Mouse (Mus musculus) kidney, postnatal 14 days (tissue): ENCODE data around the gene Nrp2.
A peak's percentile ranks its signal among the peaks of the same experiment; 100 is the strongest.

Source experiments
- DNase-seq: peaks from one replicate; pipeline ENCODE4 v3.0.0; 2022; ENCODE audit warnings: mixed read lengths

Nrp2 gene

GRCm38 (mm10) chr1:62786255-62786654 lies 83.2 kb downstream of the Nrp2 start:
- peak; percentile 71 for DNase-seq

- DNase-seq = no peak
Observed at GRCm38 (mm10) chr1:62787546-62787945, 84.5 kb downstream of the Nrp2 start.

DNA sequence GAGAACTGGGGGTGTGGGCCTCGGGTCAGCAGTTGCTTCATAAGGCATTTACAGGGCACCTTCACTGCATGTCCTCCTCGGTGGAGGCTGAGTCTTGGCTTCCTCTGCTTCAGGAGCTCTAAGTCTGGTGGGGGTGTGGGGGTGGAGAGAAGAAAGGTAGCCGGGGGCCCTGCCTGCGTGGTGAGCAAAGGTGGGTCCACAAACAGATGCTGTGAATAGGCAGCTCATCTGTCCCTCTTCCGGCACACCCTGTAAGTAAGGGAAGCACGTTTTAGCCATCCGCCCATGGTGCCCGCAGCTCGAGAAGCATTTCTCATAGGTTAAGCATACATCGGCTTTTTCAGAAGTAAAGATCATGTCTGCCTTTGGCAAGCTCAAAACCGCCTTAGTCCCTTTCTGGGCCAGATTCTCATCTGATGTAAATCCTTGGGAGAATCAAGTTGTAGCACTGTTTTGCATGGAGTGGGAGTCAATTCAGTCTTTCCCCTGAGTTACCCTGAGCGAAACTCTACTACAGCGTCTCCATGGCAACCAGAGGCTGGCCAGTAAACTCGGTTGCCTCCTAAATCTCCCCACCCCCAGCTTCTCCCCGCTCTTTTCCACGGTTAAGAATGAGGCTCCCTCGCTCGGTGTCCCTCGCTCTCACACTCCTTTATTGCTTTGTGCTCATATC lies 91.3 kb downstream of the Nrp2 start:
- DNase-seq = peak; percentile 36

GRCm38 (mm10) chr1:62794896-62795255 lies 91.8 kb downstream of the Nrp2 start:
- no peak for DNase-seq

DNA sequence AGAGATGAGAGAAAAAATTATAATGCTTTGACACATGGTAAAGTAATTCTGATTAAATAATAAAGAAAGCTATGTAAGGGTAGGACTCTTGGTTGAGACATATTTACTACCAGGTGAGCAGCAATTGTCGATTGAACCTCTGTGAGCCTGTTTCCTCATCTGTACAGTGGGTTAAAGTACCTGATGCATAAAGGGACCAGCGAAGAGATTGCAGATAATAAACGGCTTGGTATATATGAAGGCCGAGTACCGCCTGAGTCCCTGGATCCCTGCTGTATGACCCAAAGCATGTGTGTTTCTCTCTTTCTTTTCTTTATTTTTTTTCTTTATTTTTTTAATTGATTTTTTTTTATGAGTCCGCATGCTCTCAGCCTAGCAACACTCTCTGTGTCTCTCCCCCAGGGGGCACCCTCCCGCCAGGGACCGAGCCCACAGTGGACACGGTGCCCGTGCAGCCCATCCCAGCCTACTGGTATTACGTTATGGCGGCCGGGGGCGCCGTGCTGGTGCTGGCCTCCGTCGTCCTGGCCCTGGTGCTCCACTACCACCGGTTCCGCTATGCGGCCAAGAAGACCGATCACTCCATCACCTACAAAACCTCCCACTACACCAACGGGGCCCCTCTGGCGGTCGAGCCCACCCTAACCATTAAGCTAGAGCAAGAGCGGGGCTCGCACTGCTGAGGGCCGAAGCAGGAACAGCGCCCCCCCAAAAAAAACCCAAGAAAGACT lies 92.4 kb downstream of the Nrp2 start:
- DNase-seq = peak; percentile 71

- DNase-seq = no peak
Observed at GRCm38 (mm10) chr1:62796038-62796647, 93.1 kb downstream of the Nrp2 start.

DNA sequence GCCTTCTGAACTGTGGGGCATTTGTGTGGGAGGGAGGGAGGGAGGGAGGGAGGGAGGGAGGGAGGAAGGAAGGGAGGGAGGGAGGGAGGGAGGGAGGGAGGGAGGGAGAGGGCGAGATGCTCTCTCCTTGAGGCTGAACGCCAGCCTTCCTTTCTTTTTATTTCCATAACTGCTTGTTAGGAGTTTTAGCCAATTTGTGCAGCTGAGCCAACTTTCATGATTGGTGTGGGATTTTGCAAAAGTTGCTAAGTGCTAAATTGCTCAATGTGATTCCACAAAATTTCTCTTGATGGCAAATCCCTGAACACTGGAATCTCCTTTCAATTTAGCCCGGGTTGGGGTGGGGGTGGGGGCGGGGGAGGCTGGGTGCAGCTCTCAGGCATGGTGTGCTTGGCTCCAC lies 96.3 kb downstream of the Nrp2 start:
- DNase-seq = no peak

DNA sequence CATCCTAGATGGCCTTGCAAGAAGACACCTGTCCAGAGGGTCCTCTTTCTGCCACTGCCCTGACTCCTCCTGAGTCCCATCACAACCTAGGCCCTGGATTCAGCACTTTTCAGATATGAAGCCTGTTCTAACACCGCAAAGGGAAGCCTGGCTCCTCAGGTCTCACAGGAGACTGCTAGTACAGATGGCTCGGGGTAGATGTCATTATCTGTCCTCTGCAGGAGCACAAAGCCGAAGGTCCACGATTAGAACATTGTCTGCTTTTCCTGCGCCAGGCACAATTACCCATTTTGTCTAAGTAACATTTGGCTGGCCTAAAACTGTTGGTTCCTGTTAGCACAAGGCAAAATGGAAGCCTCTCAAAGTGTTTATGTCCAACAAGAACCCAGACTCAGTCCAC lies 97.3 kb downstream of the Nrp2 start:
- DNase-seq = no peak

DNA sequence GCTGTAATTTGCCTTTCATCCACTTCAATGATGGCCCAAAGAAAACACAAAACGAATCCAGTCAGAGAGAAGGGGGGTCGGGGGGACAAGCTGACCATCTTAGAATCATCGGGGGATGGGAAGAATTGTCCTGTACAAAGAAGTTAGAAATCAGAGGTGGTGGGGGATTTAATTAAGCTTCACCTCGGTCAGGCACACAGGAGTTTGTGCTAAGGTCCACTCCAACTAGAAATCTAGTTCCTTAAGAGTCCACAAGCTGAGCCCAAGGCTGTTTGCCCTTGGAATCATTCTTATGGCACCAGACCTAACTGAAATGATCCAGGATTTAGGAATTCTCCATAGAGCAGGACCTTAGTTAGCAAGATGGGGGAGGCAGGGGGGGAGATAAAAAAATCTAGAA lies 98.3 kb downstream of the Nrp2 start:
- DNase-seq = no peak

GRCm38 (mm10) chr1:62801842-62802241 lies 98.8 kb downstream of the Nrp2 start:
- DNase-seq = no peak

GRCm38 (mm10) chr1:62803544-62803943 lies 100.5 kb downstream of the Nrp2 start:
- DNase-seq = no peak

GRCm38 (mm10) chr1:62806014-62806413 lies 102.9 kb downstream of the Nrp2 start:
- no peak for DNase-seq

DNA sequence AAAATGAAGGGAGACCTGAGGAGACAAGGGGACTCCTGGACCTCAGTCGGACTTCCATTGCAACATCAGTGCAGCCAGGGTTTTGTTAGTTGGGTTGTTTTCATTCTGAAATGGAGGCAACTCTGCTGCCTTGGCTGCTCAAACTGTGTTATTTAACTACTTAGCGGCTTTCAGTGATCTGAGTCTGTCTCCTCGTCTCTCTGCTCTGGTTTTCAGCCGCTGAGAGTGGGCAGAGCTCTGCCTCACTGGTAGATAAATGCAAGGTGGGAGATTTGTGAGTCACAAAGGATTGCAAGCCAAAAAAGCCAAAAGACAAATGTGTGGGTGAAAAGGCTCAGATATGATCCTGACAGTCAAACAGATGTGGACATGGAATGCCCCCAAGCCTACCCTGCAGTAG lies 105.3 kb downstream of the Nrp2 start:
- DNase-seq = no peak

- no peak for DNase-seq
Observed at GRCm38 (mm10) chr1:62809601-62810228, 106.6 kb downstream of the Nrp2 start.

GRCm38 (mm10) chr1:62811141-62811540 lies 108.1 kb downstream of the Nrp2 start:
- no peak for DNase-seq

DNA sequence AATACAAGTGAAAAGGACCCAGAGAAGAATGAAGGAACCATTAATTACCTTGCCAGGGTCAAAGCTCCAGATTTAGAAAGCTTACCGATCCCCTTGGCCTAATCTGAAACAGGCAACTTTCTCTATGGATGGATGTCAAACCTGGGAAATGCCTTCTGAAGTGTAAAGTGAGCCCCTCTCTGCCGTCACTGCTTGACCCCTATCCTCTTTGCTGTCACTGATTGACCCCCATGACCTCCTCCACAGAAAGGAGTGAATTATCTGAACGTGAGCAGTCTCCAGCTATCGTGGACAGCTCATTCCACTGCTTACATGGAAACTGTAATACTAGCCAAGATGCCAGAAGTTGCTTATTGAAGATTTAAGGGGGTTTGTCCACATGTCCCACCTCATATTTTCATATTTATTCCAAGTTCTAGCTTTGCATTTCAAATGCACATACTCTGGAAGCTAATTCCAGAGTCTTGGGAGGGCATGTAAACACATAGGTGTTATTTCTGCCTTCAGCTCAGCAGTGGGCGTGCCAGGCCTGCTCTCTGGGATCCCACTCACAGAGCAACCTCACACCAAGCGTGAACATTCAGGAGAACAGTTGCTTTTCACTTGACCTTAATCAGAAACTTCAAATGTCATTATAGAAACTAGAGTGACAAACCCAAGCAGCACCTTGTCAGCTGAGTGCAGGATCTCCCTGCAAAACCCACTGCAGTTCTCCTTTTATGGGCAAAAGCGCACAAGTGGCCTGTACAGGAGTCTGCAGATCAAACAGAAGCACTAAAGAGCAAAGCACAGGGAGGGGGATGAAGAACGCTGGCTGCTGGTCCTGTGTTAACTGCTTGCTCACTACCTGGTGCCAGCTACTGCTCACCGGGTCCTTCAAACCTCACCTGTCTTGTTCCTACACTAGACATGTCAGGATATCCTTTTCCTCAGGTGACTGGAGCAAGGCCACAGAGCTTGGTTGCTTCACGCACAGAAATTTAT lies 109.9 kb downstream of the Nrp2 start:
- no peak for DNase-seq

DNA sequence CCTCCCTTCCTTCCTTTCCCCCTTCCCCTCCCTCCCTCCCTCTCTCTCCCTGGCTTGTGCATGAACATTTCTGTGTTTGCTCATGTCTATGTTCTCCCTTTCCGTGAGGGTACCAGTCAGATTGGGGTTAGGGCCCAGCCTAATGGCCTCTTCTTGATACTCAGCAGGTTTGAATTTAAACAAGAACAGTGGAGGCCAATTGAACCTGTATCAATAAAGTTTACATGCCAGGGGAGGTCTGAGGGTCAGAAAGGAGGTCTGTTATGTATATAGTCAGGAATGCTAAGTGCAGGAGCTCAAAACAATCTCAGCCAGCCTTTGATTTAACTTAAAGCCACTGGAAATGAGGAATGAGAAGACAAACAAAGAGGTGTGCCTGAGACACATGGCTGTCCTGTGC lies 110.9 kb downstream of the Nrp2 start:
- no peak for DNase-seq

- DNase-seq = no peak
Observed at GRCm38 (mm10) chr1:62817566-62817965, 114.5 kb downstream of the Nrp2 start.

DNA sequence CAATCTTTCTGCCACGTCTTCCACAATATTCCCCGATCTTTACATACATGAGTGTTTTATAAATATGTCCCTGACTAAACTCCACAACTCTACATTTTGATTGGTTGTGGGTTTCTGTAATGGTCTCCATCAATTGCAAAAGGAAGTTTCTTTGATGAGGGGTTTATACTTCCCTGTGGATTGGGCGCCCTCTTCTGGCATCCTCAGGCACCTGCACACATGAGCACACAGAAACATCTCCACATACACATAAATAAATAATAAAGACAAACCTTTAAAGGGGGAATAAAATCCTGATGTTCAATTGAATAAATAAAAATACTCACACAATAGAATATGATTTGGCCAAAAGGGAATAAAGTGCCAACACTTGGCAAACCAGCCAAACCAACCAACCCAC lies 117.1 kb downstream of the Nrp2 start:
- DNase-seq = no peak

DNA sequence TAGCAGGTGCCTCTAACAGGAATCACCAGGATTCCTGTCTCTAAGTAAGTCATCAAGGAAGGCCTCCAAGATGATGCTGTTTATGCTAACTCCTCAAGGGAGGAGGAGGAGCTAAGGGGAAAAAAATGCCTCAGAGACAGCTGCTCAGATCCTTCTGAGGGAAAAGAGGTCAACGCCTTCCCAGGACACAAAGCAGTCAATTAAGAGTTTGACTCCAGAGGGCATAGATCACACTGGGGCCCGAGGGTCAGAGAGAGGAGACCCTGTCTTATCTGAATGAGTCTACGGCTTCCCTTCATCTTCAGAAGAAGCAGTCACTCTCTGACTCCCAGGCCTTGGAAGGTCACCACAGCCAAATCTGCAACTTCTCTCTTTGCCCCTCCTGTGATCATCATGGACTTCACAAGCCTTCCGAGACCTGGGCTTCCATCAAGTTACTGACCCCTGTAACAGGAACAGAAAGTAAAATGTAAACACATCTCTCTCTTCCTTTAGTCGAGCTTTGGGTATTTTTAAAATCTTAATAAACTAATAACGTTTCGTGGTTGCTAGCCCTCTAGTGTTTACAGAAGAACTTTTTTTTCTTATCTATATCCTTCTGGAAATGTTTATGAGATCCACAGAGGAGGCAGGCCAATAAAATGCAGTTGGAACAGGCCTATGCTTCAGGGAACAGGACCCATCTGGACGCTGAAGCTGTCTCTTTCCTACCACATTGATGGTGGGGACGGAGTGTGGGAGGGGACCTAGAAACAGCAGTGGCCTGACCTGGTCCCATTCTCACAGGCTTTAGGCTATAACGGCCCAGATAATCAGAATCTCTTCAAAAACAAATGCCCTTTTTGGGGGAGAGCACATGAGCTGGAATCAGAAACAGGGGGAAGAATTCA lies 118.7 kb downstream of the Nrp2 start:
- peak; percentile 51 for DNase-seq

DNA sequence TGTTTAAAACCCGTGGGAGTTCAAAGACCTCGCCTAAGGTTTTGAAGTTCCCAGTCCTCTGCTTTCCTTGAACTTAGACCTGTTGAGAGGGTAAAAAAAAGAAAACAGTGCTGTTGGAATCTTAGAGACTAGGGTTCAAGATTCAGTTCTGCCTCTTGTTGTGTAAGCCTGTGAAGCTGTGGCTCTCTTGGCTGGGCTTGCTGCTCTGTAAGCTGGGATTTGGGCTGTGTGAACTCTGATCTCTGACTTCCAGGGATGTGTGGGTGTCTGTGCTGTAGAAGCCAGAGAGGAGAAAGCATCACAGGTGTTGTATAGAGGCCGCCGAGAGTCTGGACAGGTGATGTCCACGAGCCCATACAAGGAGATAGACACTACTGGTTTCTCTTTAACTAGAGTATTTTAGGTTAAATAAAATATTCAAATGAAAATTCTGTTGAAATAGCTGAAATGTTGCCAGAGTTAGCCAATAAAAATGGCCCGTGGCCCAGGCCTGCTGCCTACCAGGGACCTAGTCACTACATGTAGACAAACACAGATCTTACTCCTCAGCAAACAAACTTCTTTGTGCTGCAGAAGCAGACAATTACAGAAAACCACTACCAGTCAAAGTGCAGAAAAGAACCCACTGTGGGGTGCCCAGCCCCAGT lies 120.6 kb downstream of the Nrp2 start:
- no peak for DNase-seq
